Mouse (Mus musculus) spleen, adult 2 months (tissue): ENCODE data around the gene Naa15.

Source experiments
- CTCF ChIP-seq: fragments of 200-500 bp; IDR thresholded peaks from 2 replicates; pipeline ENCODE4 v1.5.1; 2011; ENCODE audit warnings: mild to moderate bottlenecking, inconsistent platforms; ENCODE audit not compliant: insufficient read depth, insufficient read length, insufficient replicate concordance; ENCODE audit errors: extremely low read depth
- POLR2A ChIP-seq: fragments of 200-500 bp; IDR thresholded peaks from 2 replicates; pipeline ENCODE4 v1.6.1; 2011; ENCODE audit warnings: low read depth, low read length, inconsistent platforms

DNA sequence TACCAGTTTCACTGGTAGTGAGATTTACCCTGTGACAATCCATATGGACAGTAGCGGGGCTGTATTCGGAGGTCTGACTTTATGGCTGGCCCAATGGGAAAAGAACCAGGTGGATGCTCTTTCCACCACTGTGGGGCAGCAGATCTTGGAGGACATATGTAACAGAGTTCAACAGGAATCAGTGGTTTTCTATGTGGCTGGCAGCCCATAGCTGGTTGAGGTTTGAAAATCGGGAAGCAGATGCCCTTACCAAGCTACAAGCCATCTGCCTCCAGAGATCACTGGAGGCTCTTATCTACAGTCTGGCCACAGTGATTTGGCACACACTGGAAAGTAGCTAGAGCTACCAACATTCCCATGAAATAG, 49.4 kb upstream of the Naa15 start:
- TF ChIP-seq CTCF = no peak
- no peak for TF ChIP-seq POLR2A
